In genomic region chr4:136147436-136148135, GRCm38 (mm10) we compare ENCODE assay signal across 8 mouse cellular contexts. TPM values are rescaled to one million over a fixed set of nuclear protein-coding genes. Genes with fewer than 3 reads are reported as not detected.
DNase-seq lines count a peak whose midpoint lies in the region; ATAC-seq and TF ChIP-seq lines count a peak whose summit lies in the region.

No protein-coding gene starts in this region.

- no peaks in the 10 kb centered on the region for H3K9me3 ChIP-seq in embryonic facial prominence, embryonic 11.5 days (replicated peaks; ENCODE audit: control insufficient read depth, low read length)
- H3K9me3 ChIP-seq in liver, embryonic 12.5 days (replicated peaks) = no peaks in the 10 kb centered on the region
- no peaks in the 10 kb centered on the region for H3K9me3 ChIP-seq in stomach, embryonic 15.5 days

- WGBS in embryonic facial prominence, embryonic 11.5 days = under 1% methylated on average over 39 of the region's 48 CpGs
- 1% methylated on average over 47 of the region's 48 CpGs for WGBS in kidney, adult 2 months
- 3% methylated on average over 45 of the region's 48 CpGs for WGBS in liver, embryonic 12.5 days (ENCODE audit: insufficient replicate concordance)
- WGBS in stomach, embryonic 15.5 days = 1% methylated on average over 29 of the region's 48 CpGs

- H3K4me3 ChIP-seq in embryonic facial prominence, embryonic 11.5 days (ENCODE audit: low read depth, low read length) = peak overlapping the region; percentile 26
- peak overlapping the region; percentile 33 for H3K4me3 ChIP-seq in kidney, adult 2 months (ENCODE audit: insufficient read depth, low read depth, low read length)
- H3K4me3 ChIP-seq in liver, embryonic 12.5 days = peak overlapping the region; percentile 48
- peak overlapping the region; percentile 30 for H3K4me3 ChIP-seq in stomach, embryonic 15.5 days (replicated peaks)

- H3K27ac ChIP-seq in embryonic facial prominence, embryonic 11.5 days (replicated peaks; ENCODE audit: low read depth, low read length) = peak overlapping the region; percentile 94
- H3K27ac ChIP-seq in kidney, adult 2 months (ENCODE audit: insufficient read depth, low read depth, low read length) = peak overlapping the region; percentile 99
- peak overlapping the region; percentile 62 for H3K27ac ChIP-seq in liver, embryonic 12.5 days
- H3K27ac ChIP-seq in stomach, embryonic 15.5 days = peak overlapping the region; percentile 94

- H3K36me3 ChIP-seq in embryonic facial prominence, embryonic 11.5 days (replicated peaks; ENCODE audit: control insufficient read depth, insufficient read depth, low read depth, low read length) = no peaks in the 10 kb centered on the region
- no peaks in the 10 kb centered on the region; the same call in 1 of the 2 replicates for H3K36me3 ChIP-seq in kidney, adult 2 months (ENCODE audit: control insufficient read depth, insufficient read depth, low read length)
- H3K36me3 ChIP-seq in liver, embryonic 12.5 days = no peaks in the 10 kb centered on the region
- no peaks in the 10 kb centered on the region for H3K36me3 ChIP-seq in stomach, embryonic 15.5 days

- peak; percentile 48 for TF ChIP-seq POLR2A in kidney, adult 2 months (IDR thresholded peaks at IDR 0.05; ENCODE audit: low read depth, low read length)

- peak overlapping the region; percentile 35 for H3K4me2 ChIP-seq in embryonic facial prominence, embryonic 11.5 days (ENCODE audit: low read depth, low read length)
- peak overlapping the region; percentile 75 for H3K4me2 ChIP-seq in liver, embryonic 12.5 days
- peak overlapping the region; percentile 71 for H3K4me2 ChIP-seq in stomach, embryonic 15.5 days

- peak; percentile 68 for ATAC-seq in embryonic facial prominence, embryonic 11.5 days (replicated peaks; ENCODE audit: insufficient number of reproducible peaks, low FRiP score, low TSS enrichment, low read depth)
- ATAC-seq in liver, embryonic 12.5 days = peak; percentile 66
- peak; percentile 68 for ATAC-seq in stomach, embryonic 15.5 days (ENCODE audit: insufficient read depth, low FRiP score, low read depth)

- no peak for TF ChIP-seq CTCF in kidney, adult 2 months (conservative IDR thresholded peaks at IDR 0.05; ENCODE audit: insufficient read depth, insufficient read length, low read depth, low read length)

- no peaks in the 10 kb centered on the region for H3K27me3 ChIP-seq in embryonic facial prominence, embryonic 11.5 days (ENCODE audit: control insufficient read depth, insufficient read depth, low read length)
- no peaks in the 10 kb centered on the region for H3K27me3 ChIP-seq in kidney, adult 2 months (replicated peaks; ENCODE audit: control insufficient read depth, insufficient read depth, low read length)
- H3K27me3 ChIP-seq in liver, embryonic 12.5 days (replicated peaks) = peaks cover 89% of the 10 kb centered on the region
- H3K27me3 ChIP-seq in stomach, embryonic 15.5 days (replicated peaks) = no peaks in the 10 kb centered on the region

- peaks cover 10% of the 10 kb centered on the region for H3K4me1 ChIP-seq in embryonic facial prominence, embryonic 11.5 days (ENCODE audit: control insufficient read depth, insufficient read depth, low read length)
- H3K4me1 ChIP-seq in kidney, adult 2 months (ENCODE audit: control insufficient read depth, insufficient read depth, low read length) = peaks cover 17% of the 10 kb centered on the region
- H3K4me1 ChIP-seq in liver, embryonic 12.5 days = peaks cover 55% of the 10 kb centered on the region
- H3K4me1 ChIP-seq in stomach, embryonic 15.5 days = peaks cover 29% of the 10 kb centered on the region

- peak overlapping the region; percentile 43 for H3K9ac ChIP-seq in embryonic facial prominence, embryonic 11.5 days (replicated peaks; ENCODE audit: low read length)
- H3K9ac ChIP-seq in liver, embryonic 12.5 days = peak overlapping the region; percentile 40
- H3K9ac ChIP-seq in stomach, embryonic 15.5 days = no peak overlapping the region

- DNase-seq in layer of hippocampus, adult 11-12 months (ENCODE audit: low spot score) = peak; percentile 63
- DNase-seq in layer of hippocampus, adult 9-10 months (ENCODE audit: low spot score) = no peak
- peak; percentile 95 for DNase-seq in embryonic facial prominence, embryonic 11.5 days (ENCODE audit: low spot score)
- peak; percentile 85 to 94 for DNase-seq in heart, adult 18-20 months
- DNase-seq in kidney, adult 2 months = peak; percentile 95
- peak; percentile 70 to 87 for DNase-seq in natural killer cell, adult 2 months (ENCODE audit: low spot score in 2 of 2)

RNA-seq across cellular contexts. Expression of gene Id3, which starts 4.3 kb away (rescaled TPM):
- 608 and 653 TPM in 2 replicates for polyA plus RNA-seq in embryonic facial prominence, embryonic 11.5 days (2014; fragmentation: Nextera tagmentation; extraction: Ambion mirVana)
- total RNA-seq in heart, adult 18-20 months (2021) = 10 to 100 TPM; 58.3 to 64.3 TPM
- 259 and 289 TPM in 2 replicates for polyA plus RNA-seq in kidney, adult 2 months (2012; rRNA removed)
- polyA plus RNA-seq in liver, embryonic 12.5 days (2016; fragmentation: Nextera tagmentation; extraction: Ambion mirVana) = 80.9 and 88.1 TPM in 2 replicates
- polyA plus RNA-seq in stomach, embryonic 15.5 days (2015; fragmentation: Nextera tagmentation; extraction: Ambion mirVana) = 274 and 292 TPM in 2 replicates

RNA-seq across cellular contexts. Expression of gene E2f2, which starts 24.6 kb away (rescaled TPM):
- 5.0 and 6.1 TPM in 2 replicates for polyA plus RNA-seq in embryonic facial prominence, embryonic 11.5 days (2014; fragmentation: Nextera tagmentation; extraction: Ambion mirVana)
- 1 to 10 TPM; 1.3 to 1.4 TPM for total RNA-seq in heart, adult 18-20 months (2021)
- 2.1 and 2.2 TPM in 2 replicates for polyA plus RNA-seq in kidney, adult 2 months (2012; rRNA removed)
- 63.4 and 69.1 TPM in 2 replicates for polyA plus RNA-seq in liver, embryonic 12.5 days (2016; fragmentation: Nextera tagmentation; extraction: Ambion mirVana)
- 8.6 and 11.4 TPM in 2 replicates for polyA plus RNA-seq in stomach, embryonic 15.5 days (2015; fragmentation: Nextera tagmentation; extraction: Ambion mirVana)

RNA-seq across cellular contexts. Expression of gene Asap3, which starts 58.6 kb away (rescaled TPM):
- polyA plus RNA-seq in embryonic facial prominence, embryonic 11.5 days (2014; fragmentation: Nextera tagmentation; extraction: Ambion mirVana) = 2.8 and 2.9 TPM in 2 replicates
- 1 to 10 TPM; 7.6 to 9.1 TPM for total RNA-seq in heart, adult 18-20 months (2021)
- 5.7 and 7.0 TPM in 2 replicates for polyA plus RNA-seq in kidney, adult 2 months (2012; rRNA removed)
- 1.5 and 1.9 TPM in 2 replicates for polyA plus RNA-seq in liver, embryonic 12.5 days (2016; fragmentation: Nextera tagmentation; extraction: Ambion mirVana)
- 6.4 and 7.8 TPM in 2 replicates for polyA plus RNA-seq in stomach, embryonic 15.5 days (2015; fragmentation: Nextera tagmentation; extraction: Ambion mirVana)
